ENCODE assay signal across 19 mouse cellular contexts in the genomic region with DNA sequence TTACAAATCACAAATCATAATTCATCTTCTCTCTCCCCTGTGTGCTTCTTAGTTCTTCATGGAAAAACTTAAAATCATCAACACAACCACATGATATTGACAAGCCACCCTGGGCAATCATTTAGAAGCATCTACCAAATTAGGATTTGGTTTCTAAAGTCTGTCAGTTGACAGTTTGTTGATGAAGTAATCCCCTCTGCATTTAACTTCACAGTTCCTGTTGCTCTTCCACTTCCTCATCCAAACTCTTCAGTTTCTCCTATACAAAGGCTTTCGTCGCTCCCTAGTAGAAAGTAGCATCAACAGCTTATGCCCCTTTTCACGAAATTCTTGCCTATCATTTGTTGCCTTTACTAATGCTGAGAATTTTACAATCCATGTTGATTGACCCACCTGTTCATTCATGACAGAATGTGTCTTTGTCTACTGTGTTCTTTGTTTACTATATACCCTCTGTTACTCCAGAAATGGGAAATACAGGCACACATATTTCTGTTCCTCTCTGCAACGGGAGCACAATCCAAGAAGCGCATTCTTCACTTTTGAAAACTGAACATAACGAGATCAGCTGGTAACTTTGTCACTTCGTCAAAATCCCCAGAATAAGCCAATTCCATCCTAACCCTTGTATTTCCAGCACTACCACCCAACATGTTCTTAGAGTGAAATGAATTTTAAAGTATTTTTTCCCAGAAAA.
"Had no signal": no experiment of that assay in that cellular context is flagged by ENCODE, and none has a peak within 500 bp of the region (broad histone marks: within the 10 kb centered on the region; RNA-seq: fewer than 3 reads in every experiment).

No protein-coding gene starts in this region.

- ATAC-seq: lung, postnatal 0 days; midbrain, embryonic 15.5 days had no signal

- H3K27me3 ChIP-seq: kidney, embryonic 15.5 days; limb, embryonic 13.5 days; liver, embryonic 13.5 days; midbrain, embryonic 12.5 days; midbrain, embryonic 15.5 days; neural tube, embryonic 13.5 days; stomach, embryonic 15.5 days had no signal

- H3K4me1 ChIP-seq: kidney, embryonic 15.5 days; limb, embryonic 10.5 days; limb, embryonic 13.5 days; liver, embryonic 13.5 days; midbrain, embryonic 12.5 days; midbrain, embryonic 15.5 days; neural tube, embryonic 13.5 days; stomach, embryonic 15.5 days had no signal

- H3K9ac ChIP-seq: kidney, embryonic 15.5 days; limb, embryonic 13.5 days; liver, embryonic 13.5 days; lung, embryonic 14.5 days; midbrain, embryonic 12.5 days; midbrain, embryonic 15.5 days; neural tube, embryonic 13.5 days; stomach, embryonic 15.5 days had no signal

- H3K36me3 ChIP-seq: kidney, embryonic 15.5 days; limb, embryonic 10.5 days; limb, embryonic 13.5 days; liver, embryonic 13.5 days; midbrain, embryonic 12.5 days; midbrain, embryonic 15.5 days; neural tube, embryonic 13.5 days; stomach, embryonic 15.5 days had no signal

- H3K4me2 ChIP-seq: kidney, embryonic 15.5 days; limb, embryonic 13.5 days; liver, embryonic 13.5 days; lung, embryonic 14.5 days; midbrain, embryonic 12.5 days; midbrain, embryonic 15.5 days; neural tube, embryonic 13.5 days; stomach, embryonic 15.5 days had no signal

- DNase-seq: kidney, adult 8-10 months; kidney, postnatal 10 days; kidney, postnatal 36 days; liver; liver, embryonic 13.5 days; lung, embryonic 14.5 days; retina, postnatal 1 day; right cerebral cortex, postnatal 25 days; spleen, adult 18-20 months; thymus, postnatal 25 days had no signal

- H3K27ac ChIP-seq: kidney, embryonic 15.5 days; limb, embryonic 10.5 days; limb, embryonic 13.5 days; liver, embryonic 13.5 days; midbrain, embryonic 12.5 days; midbrain, embryonic 15.5 days; neural tube, embryonic 13.5 days; stomach, embryonic 15.5 days had no signal

- H3K4me3 ChIP-seq: kidney, embryonic 15.5 days; limb, embryonic 10.5 days; limb, embryonic 13.5 days; liver, embryonic 13.5 days; midbrain, embryonic 12.5 days; midbrain, embryonic 15.5 days; myocyte; neural tube, embryonic 13.5 days; stomach, embryonic 15.5 days had no signal

- H3K9me3 ChIP-seq: kidney, embryonic 15.5 days; limb, embryonic 10.5 days; limb, embryonic 13.5 days; liver, embryonic 13.5 days; midbrain, embryonic 12.5 days; midbrain, embryonic 15.5 days; neural tube, embryonic 13.5 days; stomach, embryonic 15.5 days had no signal
